In genomic region chr2:26596898-26597297, GRCm38 (mm10) we compare ENCODE assay signal across 27 mouse cellular contexts. TPM values are rescaled to one million over a fixed set of nuclear protein-coding genes. Genes with fewer than 3 reads are reported as not detected.
"Had no signal": no experiment of that assay in that cellular context is flagged by ENCODE, and none has a peak within 500 bp of the region (broad histone marks: within the 10 kb centered on the region; RNA-seq: fewer than 3 reads in every experiment).

No protein-coding gene starts in this region.

- ATAC-seq: midbrain, embryonic 16.5 days had no signal

- H3K4me2 ChIP-seq: liver, embryonic 15.5 days; lung, embryonic 14.5 days; midbrain, embryonic 12.5 days; neural tube, embryonic 13.5 days; neural tube, embryonic 15.5 days had no signal

- DNase-seq: lung, adult 18-20 months; lung, embryonic 14.5 days; lung, postnatal 4 days; midbrain, embryonic 14.5 days; retina, postnatal 1 day; right cerebral cortex, adult 18-20 months; right cerebral cortex, postnatal 25 days; right cerebral cortex, postnatal 4 days; spleen, adult 18-20 months; thymus, adult 18-20 months; thymus, postnatal 14 days; thymus, postnatal 36 days had no signal

- H3K4me1 ChIP-seq: midbrain, embryonic 10.5 days; midbrain, embryonic 12.5 days; neural tube, embryonic 13.5 days; neural tube, embryonic 15.5 days had no signal

- H3K36me3 ChIP-seq: midbrain, embryonic 10.5 days; midbrain, embryonic 12.5 days; neural tube, embryonic 13.5 days; neural tube, embryonic 15.5 days had no signal

- H3K27me3 ChIP-seq: liver, embryonic 15.5 days had no signal

- H3K9ac ChIP-seq: liver, embryonic 15.5 days; lung, embryonic 14.5 days; midbrain, embryonic 12.5 days; neural tube, embryonic 13.5 days; neural tube, embryonic 15.5 days had no signal

- H3K27ac ChIP-seq: midbrain, embryonic 10.5 days; midbrain, embryonic 12.5 days; neural tube, embryonic 13.5 days; neural tube, embryonic 15.5 days had no signal

- H3K9me3 ChIP-seq: liver, embryonic 15.5 days; midbrain, embryonic 10.5 days; midbrain, embryonic 12.5 days; neural tube, embryonic 13.5 days; neural tube, embryonic 15.5 days had no signal

- H3K4me3 ChIP-seq: liver, embryonic 15.5 days; midbrain, embryonic 10.5 days; midbrain, embryonic 12.5 days; myocyte; neural tube, embryonic 13.5 days; neural tube, embryonic 15.5 days had no signal

RNA-seq across cellular contexts. Expression of gene Gm20532, which starts 10.5 kb away (rescaled TPM):
- total RNA-seq: megakaryocyte, adult 5-6 weeks; megakaryocyte-erythroid progenitor cell, adult 5-6 weeks had no signal
- polyA plus RNA-seq: liver, embryonic 15.5 days; lung, embryonic 14.5 days; lung, embryonic 16.5 days; midbrain, embryonic 10.5 days; midbrain, embryonic 12.5 days; midbrain, embryonic 14.5 days; midbrain, embryonic 16.5 days; myocyte; neural tube, embryonic 11.5 days; neural tube, embryonic 13.5 days; neural tube, embryonic 15.5 days; small intestine, adult 2 months; stomach, embryonic 14.5 days; stomach, embryonic 16.5 days; thymus, postnatal 0 days had no signal
